Mouse (Mus musculus) liver, embryonic 12.5 days (tissue): Measurements from ENCODE around the gene Lhx8. TPM values are rescaled to one million over a fixed set of nuclear protein-coding genes. Genes with fewer than 3 reads are reported as not detected.

Experiments
- ATAC-seq: fragments of 200-750 bp; cut with Nextera tagmentation; 2 replicates; pipeline ENCODE4 v1.8.0; 2017; ENCODE audit warnings: moderate number of reproducible peaks, mild to moderate bottlenecking, moderate library complexity
- H3K27ac ChIP-seq: fragments of 300-500 bp; sonication (generic); 2 replicates; pipeline ENCODE4 v1.5.1; 2016; ENCODE audit warnings: mild to moderate bottlenecking
- H3K27me3 ChIP-seq: fragments of 300-500 bp; sonication (generic); replicated peaks from 2 replicates; pipeline ENCODE4 v1.6.1; 2016; ENCODE audit warnings: mild to moderate bottlenecking, moderate library complexity
- H3K36me3 ChIP-seq: fragments of 300-500 bp; sonication (generic); 2 replicates; pipeline ENCODE4 v1.6.1; 2016; ENCODE audit warnings: mild to moderate bottlenecking, moderate library complexity
- H3K4me1 ChIP-seq: fragments of 300-500 bp; sonication (generic); 2 replicates; pipeline ENCODE4 v1.6.1; 2016
- H3K4me2 ChIP-seq: fragments of 300-500 bp; sonication (generic); 2 replicates; pipeline ENCODE4 v1.6.1; 2016; ENCODE audit warnings: mild to moderate bottlenecking, moderate library complexity
- H3K4me3 ChIP-seq: fragments of 300-500 bp; sonication (generic); 2 replicates; pipeline ENCODE4 v1.5.1; 2016; ENCODE audit warnings: mild to moderate bottlenecking, moderate library complexity
- H3K9ac ChIP-seq: fragments of 300-500 bp; sonication (generic); 2 replicates; pipeline ENCODE4 v1.6.1; 2016; ENCODE audit warnings: mild to moderate bottlenecking, moderate library complexity
- H3K9me3 ChIP-seq: fragments of 300-500 bp; sonication (generic); replicated peaks from 2 replicates; pipeline ENCODE4 v1.6.1; 2016; ENCODE audit warnings: mild to moderate bottlenecking, moderate library complexity
- WGBS: fragments of 180-500 bp; shearing (Covaris S2); methylation state at CpG from one replicate; pipeline ENCODE4 v1.1.7; 2016; ENCODE audit not compliant: insufficient replicate concordance; 5-methylcytosine and 5-hydroxymethylcytosine counted together
- polyA plus RNA-seq: library from polyadenylated mRNA; unstranded; fragments of >200 nt; fragmentation: Nextera tagmentation; extraction: Ambion mirVana; gene quantifications from 2 replicates; pipeline ENCODE4 v1.2.1, GENCODE M21; 2016

Lhx8 gene
- 0.11 TPM in 1 of 2 replicates, not detected in the other for polyA plus RNA-seq

DNA sequence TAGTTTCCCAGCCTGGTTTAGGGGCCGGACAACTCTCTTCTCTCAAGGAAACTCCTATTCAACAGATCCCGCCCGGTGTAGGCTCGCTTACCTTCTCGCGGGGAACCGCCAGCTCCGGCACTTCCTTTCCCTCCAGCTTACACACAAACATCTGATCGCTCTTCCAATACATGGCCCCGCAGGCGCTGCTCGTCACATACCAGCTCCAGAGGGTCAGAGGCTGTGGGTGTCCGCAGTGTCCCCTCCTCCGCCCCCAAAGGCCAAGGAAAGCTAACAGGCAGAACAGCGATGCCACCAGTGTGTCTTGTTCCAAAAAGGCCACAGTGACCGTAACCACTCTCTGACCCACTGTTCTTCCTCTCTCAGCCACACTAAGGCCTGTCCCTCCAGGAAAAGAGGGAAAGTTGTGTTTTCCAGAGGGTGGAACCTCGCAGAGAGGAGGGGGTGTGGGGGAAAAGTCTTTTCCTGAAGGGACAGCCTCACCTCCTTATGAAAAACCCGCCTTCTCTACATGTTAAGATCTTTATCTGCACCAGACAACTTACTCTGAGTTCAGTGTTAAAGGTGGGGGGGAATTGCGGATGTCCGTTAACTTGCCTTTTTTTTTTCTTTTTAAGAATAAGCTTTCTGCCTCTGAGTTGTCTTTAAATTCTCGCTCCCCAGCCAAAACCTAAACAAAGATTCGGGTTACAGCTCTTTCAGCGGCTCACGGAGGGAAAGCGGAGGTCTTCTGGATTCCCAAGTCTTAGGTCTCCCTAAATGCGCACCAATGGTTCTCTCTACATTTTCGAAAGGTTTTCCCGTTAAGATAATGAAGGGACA lies at the start of gene Lhx8:
Gene Lhx8, minus strand, starts transcription at position 479 of the 822 bp plus-strand sequence.
- Histone ChIP-seq H3K9me3 (no peaks in the 10 kb centered on the region), H3K27me3 (peaks cover 99% of the 10 kb centered on the region), H3K27ac (no peak within 1 kb of the TSS), H3K9ac (no peak within 1 kb of the TSS), H3K4me1 (peaks cover 10% of the 10 kb centered on the region; the same call in 1 of the 2 replicates), H3K4me2 (no peak within 1 kb of the TSS), H3K4me3 (no peak within 1 kb of the TSS), H3K36me3 (no peaks in the 10 kb centered on the region)
- 3% methylated on average over 28 of the region's 28 CpGs for WGBS
- ATAC-seq = no peak; the same call in 1 of the 2 replicates

DNA sequence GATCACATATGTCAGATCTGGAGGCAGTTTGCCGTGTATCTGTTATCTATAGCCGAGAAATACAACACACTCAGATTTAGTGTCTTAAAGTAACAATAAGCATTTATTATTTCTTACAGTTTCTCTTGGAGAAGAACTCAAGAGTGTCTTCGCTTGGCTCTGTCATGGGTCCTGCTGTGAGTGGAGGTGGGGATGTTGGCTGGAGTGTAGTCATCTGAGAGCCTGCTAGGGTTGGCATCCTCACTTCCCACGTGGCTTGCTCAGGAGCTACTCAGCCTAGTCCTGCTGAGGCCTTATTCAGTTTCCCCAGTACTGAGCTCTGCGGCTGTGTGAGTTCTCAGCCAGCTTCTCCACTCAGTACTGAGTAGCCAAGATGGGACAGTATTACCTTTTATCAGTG lies 43.1 kb upstream of the Lhx8 start:
- H3K36me3 ChIP-seq = no peaks in the 10 kb centered on the region
- H3K9me3 ChIP-seq = no peaks in the 10 kb centered on the region
- H3K27me3 ChIP-seq = no peaks in the 10 kb centered on the region
- H3K9ac ChIP-seq = no peak overlapping the region
- H3K27ac ChIP-seq = no peak overlapping the region
- no peak overlapping the region for H3K4me2 ChIP-seq
- 52% methylated on average over 5 of the region's 5 CpGs for WGBS
- H3K4me1 ChIP-seq = no peaks in the 10 kb centered on the region
- H3K4me3 ChIP-seq = no peak overlapping the region
- no peak for ATAC-seq

DNA sequence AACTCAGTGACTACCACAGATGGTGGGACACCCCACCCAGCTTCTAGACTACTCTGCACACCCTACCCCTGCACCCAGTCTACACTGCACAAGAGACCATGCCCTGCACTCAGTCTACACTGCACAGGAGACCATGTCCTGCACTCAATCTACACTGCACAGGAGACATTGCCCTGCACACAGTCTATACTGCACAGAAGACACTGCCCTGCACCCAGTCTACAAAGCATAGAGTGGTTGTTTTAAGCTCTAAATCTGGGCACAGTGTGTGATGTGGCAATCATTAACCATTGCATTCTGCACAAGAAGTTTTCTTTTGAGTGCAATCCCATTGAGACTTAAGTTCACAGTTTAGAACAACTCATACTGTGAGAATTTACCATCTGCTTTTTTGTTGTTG lies 42.2 kb upstream of the Lhx8 start:
- no peak for ATAC-seq
- no peaks in the 10 kb centered on the region for H3K4me1 ChIP-seq
- H3K4me3 ChIP-seq = no peak overlapping the region
- H3K27ac ChIP-seq = no peak overlapping the region
- H3K9me3 ChIP-seq = no peaks in the 10 kb centered on the region
- H3K9ac ChIP-seq = no peak overlapping the region
- no peaks in the 10 kb centered on the region for H3K27me3 ChIP-seq
- H3K36me3 ChIP-seq = no peaks in the 10 kb centered on the region
- no peak overlapping the region for H3K4me2 ChIP-seq

DNA sequence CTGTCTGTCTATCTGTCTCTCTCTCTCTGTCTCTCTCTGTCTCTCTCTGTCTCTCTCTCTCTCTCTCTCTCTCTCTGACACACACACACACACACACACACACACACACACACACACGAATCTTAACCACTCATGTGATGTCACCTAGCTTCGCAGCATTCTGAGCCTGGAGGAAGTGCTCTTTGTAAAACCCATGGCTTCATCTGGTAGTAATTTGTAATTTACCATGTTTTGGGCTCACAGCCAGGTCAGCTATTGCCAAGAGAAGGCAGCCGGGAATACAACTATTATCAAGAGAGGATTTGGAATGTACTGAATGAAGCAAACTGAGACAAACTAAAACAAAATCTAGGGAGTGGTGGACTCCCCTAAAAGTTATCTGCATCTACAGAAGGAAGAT lies 36.9 kb upstream of the Lhx8 start:
- 61% methylated on average over 3 of the region's 3 CpGs for WGBS

DNA sequence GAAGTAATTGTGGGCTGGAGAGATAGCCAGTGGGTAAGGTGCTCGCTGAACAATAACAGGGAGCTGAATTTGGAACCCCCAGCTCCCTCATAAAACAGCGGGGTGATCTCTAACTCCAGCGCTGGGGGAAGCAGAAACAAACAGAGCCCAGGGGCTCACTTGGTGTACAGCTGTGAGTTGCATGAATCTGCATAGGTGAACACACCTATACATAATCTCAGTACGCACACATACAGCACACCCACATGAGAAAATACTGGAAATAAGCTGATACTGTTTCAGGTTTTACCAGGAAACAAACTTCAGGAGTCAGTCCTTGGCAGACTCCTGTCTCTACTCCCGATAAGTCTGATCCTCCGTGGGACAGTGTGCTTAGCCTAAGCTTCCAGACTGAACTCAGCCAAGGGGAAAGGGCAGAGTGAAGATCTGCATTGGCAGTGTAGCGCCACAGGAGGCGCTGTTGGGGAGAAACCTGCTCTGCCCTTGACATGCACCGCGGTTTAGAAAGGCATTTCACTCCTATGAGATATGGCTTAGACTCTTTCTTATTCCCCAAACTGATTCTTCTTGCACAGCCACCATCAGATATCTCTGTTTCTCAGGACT lies 34.2 kb upstream of the Lhx8 start:
- no peaks in the 10 kb centered on the region for H3K9me3 ChIP-seq
- H3K4me2 ChIP-seq = no peak overlapping the region
- H3K27me3 ChIP-seq = no peaks in the 10 kb centered on the region
- ATAC-seq = no peak
- H3K4me3 ChIP-seq = no peak overlapping the region
- no peaks in the 10 kb centered on the region for H3K36me3 ChIP-seq
- no peak overlapping the region for H3K27ac ChIP-seq
- H3K9ac ChIP-seq = no peak overlapping the region
- WGBS = 24% methylated on average over 10 of the region's 10 CpGs
- no peaks in the 10 kb centered on the region for H3K4me1 ChIP-seq

More for the DNA sequence above, 36.9 kb upstream of the Lhx8 start:
- no peaks in the 10 kb centered on the region for H3K4me1 ChIP-seq
- no peaks in the 10 kb centered on the region for H3K27me3 ChIP-seq
- no peak overlapping the region for H3K4me2 ChIP-seq
- H3K27ac ChIP-seq = no peak overlapping the region
- no peaks in the 10 kb centered on the region for H3K9me3 ChIP-seq
- no peaks in the 10 kb centered on the region for H3K36me3 ChIP-seq
- no peak for ATAC-seq
- H3K9ac ChIP-seq = no peak overlapping the region
- H3K4me3 ChIP-seq = no peak overlapping the region

DNA sequence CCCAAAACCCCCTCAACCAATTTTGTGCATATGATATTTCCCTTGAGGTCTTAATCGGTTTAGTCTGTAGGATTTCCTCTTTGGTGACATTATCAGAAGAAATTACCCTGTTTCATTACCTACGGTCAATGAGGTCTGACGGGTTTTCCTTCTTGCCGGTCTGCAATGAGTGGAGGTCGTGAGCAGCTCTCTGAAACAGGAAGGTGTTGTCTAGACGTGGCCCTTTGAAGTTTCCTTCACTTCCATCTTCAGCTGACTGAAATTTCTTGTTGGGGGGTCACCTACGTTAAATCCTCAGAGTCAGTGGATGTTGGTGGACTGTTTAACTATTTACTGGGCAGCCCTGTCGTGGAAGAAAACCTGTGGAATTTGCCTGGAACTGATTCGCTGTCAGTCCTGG lies 33.0 kb upstream of the Lhx8 start:
- no peaks in the 10 kb centered on the region for H3K27me3 ChIP-seq
- no peak overlapping the region for H3K4me3 ChIP-seq
- H3K4me2 ChIP-seq = no peak overlapping the region
- no peaks in the 10 kb centered on the region for H3K9me3 ChIP-seq
- no peak overlapping the region for H3K27ac ChIP-seq
- no peak for ATAC-seq
- H3K4me1 ChIP-seq = no peaks in the 10 kb centered on the region
- no peak overlapping the region for H3K9ac ChIP-seq
- no peaks in the 10 kb centered on the region for H3K36me3 ChIP-seq
- 45% methylated on average over 9 of the region's 9 CpGs for WGBS

DNA sequence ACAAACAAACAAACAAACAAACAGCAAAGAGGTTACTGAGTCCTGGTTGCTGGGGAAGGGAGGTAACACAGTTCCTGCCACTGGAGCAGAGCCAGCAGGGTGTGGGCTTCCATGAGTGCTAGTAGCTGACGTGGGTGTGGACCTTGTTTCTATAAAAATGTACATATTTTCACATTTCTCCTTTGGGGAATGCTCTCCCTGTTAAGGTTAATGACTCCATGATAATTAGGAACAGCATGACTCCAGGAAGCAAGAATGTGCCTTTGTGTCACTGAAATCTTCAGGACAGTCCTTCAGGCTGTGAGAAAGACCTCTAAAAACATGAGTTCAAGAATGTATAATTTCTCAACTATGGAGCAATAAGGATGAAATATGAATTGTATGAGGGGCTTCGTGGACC lies 28.8 kb upstream of the Lhx8 start:
- Histone ChIP-seq H3K27me3 (no peaks in the 10 kb centered on the region), H3K36me3 (no peaks in the 10 kb centered on the region), H3K4me3 (no peak overlapping the region), H3K4me1 (no peaks in the 10 kb centered on the region), H3K27ac (no peak overlapping the region), H3K4me2 (no peak overlapping the region), H3K9ac (no peak overlapping the region), H3K9me3 (no peaks in the 10 kb centered on the region)
- WGBS = 48% methylated on average over 2 of the region's 2 CpGs
- ATAC-seq = no peak

DNA sequence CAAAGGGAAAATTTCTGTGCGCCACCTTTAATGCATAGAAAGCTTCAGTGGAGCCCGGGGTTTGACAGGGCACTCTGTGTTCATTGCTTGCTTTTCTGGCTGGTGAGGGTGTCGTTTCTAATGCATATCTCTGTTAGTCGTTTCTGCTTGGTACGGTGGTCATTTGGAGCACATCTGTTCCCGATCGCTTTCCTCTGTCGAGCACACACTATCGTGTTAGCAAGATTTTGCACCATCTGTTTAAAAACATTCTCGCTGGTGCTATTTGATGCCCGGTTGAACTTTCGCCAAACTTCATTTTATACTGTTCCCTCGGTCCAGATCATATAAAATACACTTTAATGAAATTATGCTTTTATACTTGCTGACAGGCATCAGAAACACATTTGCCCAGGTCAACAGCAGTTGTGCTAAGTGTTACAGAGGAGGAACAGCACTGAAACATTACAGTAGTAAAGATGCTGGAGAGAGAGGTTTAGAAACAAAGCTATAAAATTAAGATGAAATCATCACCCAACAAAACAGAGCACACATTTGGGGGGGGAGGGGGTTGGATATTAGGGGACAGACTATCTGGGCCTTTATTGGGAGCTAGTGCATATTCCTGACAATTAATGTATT lies 9.9 kb upstream of the Lhx8 start:
- no peak for ATAC-seq
- Histone ChIP-seq H3K27ac (no peak overlapping the region), H3K27me3 (peaks cover 32% of the 10 kb centered on the region), H3K4me1 (no peaks in the 10 kb centered on the region), H3K4me2 (no peak overlapping the region), H3K9ac (no peak overlapping the region), H3K4me3 (no peak overlapping the region), H3K9me3 (no peaks in the 10 kb centered on the region), H3K36me3 (no peaks in the 10 kb centered on the region)
- WGBS = 70% methylated on average over 13 of the region's 13 CpGs

DNA sequence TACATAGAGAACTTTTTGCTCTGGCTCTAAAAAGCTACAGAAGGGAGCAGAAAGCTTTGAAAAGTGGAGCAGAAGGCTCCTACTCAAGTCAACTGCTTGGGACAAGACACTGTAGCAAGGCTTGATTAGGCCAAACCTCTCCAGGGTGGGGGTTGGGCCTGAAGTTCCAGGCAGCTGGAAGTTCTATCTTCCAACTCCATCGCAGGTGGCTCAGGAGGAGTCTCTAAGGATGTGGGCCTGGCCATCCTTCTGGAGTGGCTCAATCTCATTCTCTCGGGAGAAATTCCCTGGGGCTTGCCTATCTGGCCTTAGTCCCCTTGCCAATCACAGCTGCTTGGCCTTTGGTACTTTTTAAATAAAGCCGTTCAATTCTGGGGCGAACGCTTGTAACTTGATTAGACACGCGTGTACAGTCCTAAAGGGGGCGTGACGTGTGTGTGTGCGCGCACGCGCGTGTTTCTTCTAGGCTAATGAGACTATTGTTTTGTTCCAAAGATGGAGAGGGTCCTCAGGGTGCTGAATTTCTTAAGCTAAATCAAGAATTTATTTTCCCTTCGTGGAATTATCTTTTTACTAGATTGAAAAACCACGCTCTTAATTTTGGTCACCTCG lies 9.3 kb upstream of the Lhx8 start:
- Histone ChIP-seq H3K9ac (no peak overlapping the region), H3K4me3 (no peak overlapping the region), H3K27ac (no peak overlapping the region), H3K4me2 (no peak overlapping the region), H3K4me1 (no peaks in the 10 kb centered on the region), H3K27me3 (peaks cover 39% of the 10 kb centered on the region), H3K9me3 (no peaks in the 10 kb centered on the region), H3K36me3 (no peaks in the 10 kb centered on the region)
- no peak for ATAC-seq
- WGBS = 80% methylated on average over 17 of the region's 17 CpGs

DNA sequence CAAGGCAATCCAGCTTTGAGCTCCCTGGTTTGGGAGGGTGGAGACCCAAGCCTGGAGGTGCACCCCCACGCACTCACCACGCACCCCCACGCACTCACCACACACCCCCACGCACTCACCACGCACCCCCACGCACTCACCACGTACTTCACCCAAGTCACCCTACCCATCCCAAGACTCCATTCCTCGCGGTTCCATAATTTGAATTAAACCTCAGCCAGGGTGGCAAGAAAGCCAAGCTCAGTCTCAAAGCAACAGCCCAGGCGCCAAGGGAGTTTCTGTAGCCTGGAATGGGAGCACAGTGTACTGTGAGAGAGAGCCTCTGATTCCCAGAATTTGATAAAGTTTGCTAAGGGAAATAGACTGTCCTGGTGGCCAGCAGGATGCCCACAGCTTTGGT lies 4.3 kb upstream of the Lhx8 start:
- WGBS = 2% methylated on average over 10 of the region's 10 CpGs
- ATAC-seq = no peak
- Histone ChIP-seq H3K27me3 (peaks cover 87% of the 10 kb centered on the region), H3K27ac (no peak overlapping the region), H3K4me1 (0 out of 2 replicates have a peak, but pooled peaks cover 5% of the 10 kb centered on the region), H3K36me3 (no peaks in the 10 kb centered on the region), H3K4me2 (no peak overlapping the region), H3K9me3 (no peaks in the 10 kb centered on the region), H3K9ac (no peak overlapping the region), H3K4me3 (no peak overlapping the region)

DNA sequence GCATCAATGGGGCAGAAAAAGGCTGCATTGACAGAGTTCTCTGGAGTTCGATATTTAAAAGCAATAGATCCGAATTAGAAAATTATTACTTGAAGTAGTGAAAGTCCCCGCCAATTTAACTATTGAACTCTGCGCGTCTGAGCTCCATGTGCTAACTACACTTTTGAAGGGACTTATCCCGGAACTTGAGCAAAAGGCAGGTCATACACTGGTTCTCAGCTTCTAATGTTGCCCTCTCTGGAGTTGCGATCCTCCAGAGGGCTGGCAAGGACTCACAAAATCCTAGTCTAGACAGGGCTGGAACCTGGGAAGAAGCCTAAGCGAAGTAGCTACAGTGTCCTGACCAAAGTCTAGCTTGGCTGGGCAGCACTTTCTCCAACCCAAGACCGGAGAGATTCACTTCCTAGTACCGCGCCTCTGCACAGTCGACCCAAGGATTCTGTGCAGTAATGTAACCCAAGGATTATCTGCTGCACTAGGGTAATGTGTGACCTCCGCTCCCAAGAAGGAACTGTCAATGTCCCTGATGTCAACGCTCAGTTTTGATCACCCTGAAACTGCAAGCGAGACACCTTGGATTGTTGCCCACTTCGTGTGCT lies 3.0 kb upstream of the Lhx8 start:
- Histone ChIP-seq H3K4me1 (0 out of 2 replicates have a peak, but pooled peaks cover 5% of the 10 kb centered on the region), H3K4me3 (no peak overlapping the region), H3K36me3 (no peaks in the 10 kb centered on the region), H3K4me2 (no peak overlapping the region), H3K9me3 (no peaks in the 10 kb centered on the region), H3K9ac (no peak overlapping the region), H3K27ac (no peak overlapping the region), H3K27me3 (peaks cover 94% of the 10 kb centered on the region)
- ATAC-seq = no peak
- 3% methylated on average over 16 of the region's 16 CpGs for WGBS

DNA sequence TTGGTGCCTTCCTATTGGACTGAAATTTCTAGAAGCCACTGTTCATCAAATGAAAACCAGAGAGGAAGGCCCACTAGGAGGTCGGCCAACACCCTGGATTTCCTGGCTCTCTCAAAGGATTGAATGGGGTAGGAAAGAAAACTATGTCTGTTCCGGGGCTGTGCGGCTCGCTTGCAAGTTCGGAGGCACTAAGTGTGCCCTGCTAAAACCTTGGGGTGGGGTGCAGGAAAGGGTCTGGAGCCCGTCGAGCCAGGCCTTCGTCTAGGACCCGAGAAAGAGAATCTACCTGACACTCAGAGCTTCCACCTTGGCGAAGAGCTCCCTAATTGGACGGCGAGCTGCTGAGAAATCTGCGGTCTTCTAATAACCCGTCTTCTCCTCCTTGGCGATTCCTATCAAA lies 2.5 kb upstream of the Lhx8 start:
- no peak for ATAC-seq

More for the DNA sequence above, 2.5 kb upstream of the Lhx8 start:
- Histone ChIP-seq H3K27ac (no peak overlapping the region), H3K9ac (no peak overlapping the region), H3K9me3 (no peaks in the 10 kb centered on the region), H3K27me3 (peaks cover 99% of the 10 kb centered on the region), H3K4me3 (no peak overlapping the region), H3K4me2 (no peak overlapping the region), H3K36me3 (no peaks in the 10 kb centered on the region), H3K4me1 (peaks cover 10% of the 10 kb centered on the region; the same call in 1 of the 2 replicates)
- WGBS = 5% methylated on average over 15 of the region's 15 CpGs
